Mouse (Mus musculus): ENCODE data around the gene Cd3d.

DNA sequence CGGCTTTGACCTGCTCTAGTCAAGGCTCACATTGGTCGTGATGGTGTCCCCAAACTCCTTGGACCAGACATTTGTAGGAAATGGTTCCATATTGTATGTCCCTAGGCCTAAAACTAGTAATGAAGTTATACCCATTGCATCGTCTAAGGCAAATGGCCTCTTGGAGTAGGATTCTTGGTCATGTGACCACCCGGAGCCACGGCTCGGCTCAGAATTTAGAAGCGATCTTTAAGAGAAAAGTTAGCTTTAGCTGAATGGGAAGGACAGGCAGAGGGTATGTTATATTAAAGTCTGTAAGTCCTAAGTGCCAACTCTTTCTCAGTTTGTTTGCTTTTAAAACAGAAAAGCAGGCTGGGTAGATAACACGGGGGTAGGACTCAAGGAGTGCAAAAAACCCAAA is 495 bp downstream of the Cd3d start:
- TF ChIP-seq CTCF (IDR thresholded peaks at IDR 0.05; ENCODE audit: control insufficient read depth, insufficient read depth, low read length) (no peak), POLR2A (IDR thresholded peaks at IDR 0.05; ENCODE audit: borderline replicate concordance, control insufficient read depth, low read depth, low read length) (no peak)
